In genomic region chr4:22787866-22788265, GRCm38 (mm10) we compare ENCODE assay signal across 35 mouse cellular contexts.
"Had no signal": no experiment of that assay in that cellular context is flagged by ENCODE, and none has a peak within 500 bp of the region (broad histone marks: within the 10 kb centered on the region; RNA-seq: fewer than 3 reads in every experiment).

No protein-coding gene starts in this region.

- ATAC-seq: hindbrain, embryonic 16.5 days; hindbrain, postnatal 0 days; inflammation-experienced regulatory T-cells, adult 6 months; intestine, embryonic 15.5 days; intestine, embryonic 16.5 days; intestine, postnatal 0 days had no signal

- H3K4me2 ChIP-seq: heart, embryonic 11.5 days; heart, embryonic 12.5 days; heart, embryonic 13.5 days; heart, embryonic 15.5 days; hindbrain, embryonic 12.5 days; hindbrain, embryonic 13.5 days; hindbrain, embryonic 14.5 days; hindbrain, embryonic 15.5 days; intestine, embryonic 15.5 days; kidney, embryonic 15.5 days had no signal

- H3K4me1 ChIP-seq: heart, embryonic 10.5 days; heart, embryonic 12.5 days; heart, embryonic 13.5 days; heart, embryonic 15.5 days; hindbrain, embryonic 10.5 days; hindbrain, embryonic 12.5 days; hindbrain, embryonic 13.5 days; hindbrain, embryonic 15.5 days; intestine, embryonic 15.5 days; kidney, embryonic 15.5 days had no signal

- H3K27ac ChIP-seq: heart, embryonic 10.5 days; heart, embryonic 13.5 days; heart, embryonic 15.5 days; hindbrain, embryonic 10.5 days; hindbrain, embryonic 12.5 days; hindbrain, embryonic 13.5 days; hindbrain, embryonic 14.5 days; hindbrain, embryonic 15.5 days; hindbrain, postnatal 0 days; intestine, embryonic 15.5 days; kidney, embryonic 15.5 days; kidney, postnatal 0 days; layer of hippocampus, adult 2 months had no signal

- H3K9ac ChIP-seq: heart, embryonic 12.5 days; heart, embryonic 13.5 days; heart, embryonic 15.5 days; hindbrain, embryonic 12.5 days; hindbrain, embryonic 13.5 days; hindbrain, embryonic 14.5 days; hindbrain, embryonic 15.5 days; intestine, embryonic 15.5 days; kidney, embryonic 15.5 days had no signal

- H3K27me3 ChIP-seq: heart, embryonic 12.5 days; heart, embryonic 13.5 days; heart, embryonic 15.5 days; hindbrain, embryonic 12.5 days; hindbrain, embryonic 13.5 days; hindbrain, embryonic 15.5 days; intestine, embryonic 15.5 days; kidney, embryonic 15.5 days had no signal

- H3K36me3 ChIP-seq: heart, embryonic 10.5 days; heart, embryonic 12.5 days; heart, embryonic 13.5 days; heart, embryonic 15.5 days; hindbrain, embryonic 10.5 days; hindbrain, embryonic 12.5 days; hindbrain, embryonic 13.5 days; hindbrain, embryonic 15.5 days; intestine, embryonic 15.5 days; kidney, embryonic 15.5 days had no signal

- H3K9me3 ChIP-seq: heart, embryonic 10.5 days; heart, embryonic 12.5 days; heart, embryonic 13.5 days; heart, embryonic 15.5 days; hindbrain, embryonic 10.5 days; hindbrain, embryonic 12.5 days; hindbrain, embryonic 13.5 days; hindbrain, embryonic 15.5 days; intestine, embryonic 15.5 days; kidney, embryonic 15.5 days had no signal

- H3K4me3 ChIP-seq: heart, embryonic 10.5 days; heart, embryonic 12.5 days; heart, embryonic 13.5 days; heart, embryonic 15.5 days; hindbrain, embryonic 10.5 days; hindbrain, embryonic 12.5 days; hindbrain, embryonic 13.5 days; hindbrain, embryonic 15.5 days; intestine, embryonic 15.5 days; kidney, embryonic 15.5 days; layer of hippocampus, adult 2 months had no signal

- DNase-seq: heart, postnatal 10 days; heart, postnatal 14 days; heart, postnatal 36 days; heart, postnatal 4 days; kidney, adult 11 months; kidney, adult 18-20 months; kidney, adult 2 months; kidney, adult 8-10 months; kidney, adult 9 months; kidney, postnatal 10 days; kidney, postnatal 14 days; kidney, postnatal 25 days; kidney, postnatal 36 days; kidney, postnatal 4 days; layer of hippocampus, adult 9-11 months; layer of hippocampus, postnatal 36 days had no signal
